Mouse (Mus musculus) heart, embryonic 15.5 days (tissue): Measurements from ENCODE around the gene Ttc21a. TPM values are rescaled to one million over a fixed set of nuclear protein-coding genes. Genes with fewer than 3 reads are reported as not detected.
A peak's percentile ranks its signal among the peaks of the same experiment; 100 is the strongest.

ENCODE experiments used
- ATAC-seq: fragments of 200-750 bp; cut with Nextera tagmentation; replicated peaks from 2 replicates; pipeline ENCODE4 v1.8.0; 2017; ENCODE audit warnings: low read depth, moderate TSS enrichment; ENCODE audit not compliant: insufficient number of reproducible peaks, insufficient read depth, low FRiP score
- H3K27ac ChIP-seq: fragments of 300-500 bp; sonication (generic); 2 replicates; pipeline ENCODE4 v1.5.1; 2015; ENCODE audit warnings: mild to moderate bottlenecking, inconsistent platforms
- H3K27me3 ChIP-seq: fragments of 300-500 bp; sonication (generic); 2 replicates; pipeline ENCODE4 v1.6.1; 2015; ENCODE audit warnings: inconsistent platforms
- H3K36me3 ChIP-seq: fragments of 300-500 bp; sonication (generic); 2 replicates; pipeline ENCODE4 v1.6.1; 2015; ENCODE audit warnings: mild to moderate bottlenecking, inconsistent platforms
- H3K4me1 ChIP-seq: fragments of 300-500 bp; sonication (generic); replicated peaks from 2 replicates; pipeline ENCODE4 v1.6.1; 2015; ENCODE audit warnings: inconsistent platforms
- H3K4me2 ChIP-seq: fragments of 300-500 bp; sonication (generic); 2 replicates; pipeline ENCODE4 v1.6.1; 2015; ENCODE audit warnings: inconsistent platforms, mild to moderate bottlenecking, moderate library complexity
- H3K4me3 ChIP-seq: fragments of 300-500 bp; sonication (generic); 2 replicates; pipeline ENCODE4 v1.5.1; 2015; ENCODE audit warnings: mild to moderate bottlenecking, inconsistent platforms
- H3K9ac ChIP-seq: fragments of 300-500 bp; sonication (generic); 2 replicates; pipeline ENCODE4 v1.6.1; 2015; ENCODE audit warnings: mild to moderate bottlenecking, inconsistent platforms
- H3K9me3 ChIP-seq: fragments of 300-500 bp; sonication (generic); replicated peaks from 2 replicates; pipeline ENCODE4 v1.6.1; 2016; ENCODE audit warnings: inconsistent platforms
- WGBS: fragments of 180-500 bp; shearing (Covaris S2); methylation state at CpG from one replicate; pipeline ENCODE4 v1.1.7; 2015; ENCODE audit warnings: mixed read lengths; 5-methylcytosine and 5-hydroxymethylcytosine counted together
- polyA plus RNA-seq: library from polyadenylated mRNA; unstranded; fragments of >200 nt; fragmentation: Nextera tagmentation; extraction: Ambion mirVana; gene quantifications from 2 replicates; pipeline ENCODE4 v1.2.1, GENCODE M21; 2015

Ttc21a gene
- polyA plus RNA-seq, 1 experiment from 2014 or later, result 0.08 TPM

DNA sequence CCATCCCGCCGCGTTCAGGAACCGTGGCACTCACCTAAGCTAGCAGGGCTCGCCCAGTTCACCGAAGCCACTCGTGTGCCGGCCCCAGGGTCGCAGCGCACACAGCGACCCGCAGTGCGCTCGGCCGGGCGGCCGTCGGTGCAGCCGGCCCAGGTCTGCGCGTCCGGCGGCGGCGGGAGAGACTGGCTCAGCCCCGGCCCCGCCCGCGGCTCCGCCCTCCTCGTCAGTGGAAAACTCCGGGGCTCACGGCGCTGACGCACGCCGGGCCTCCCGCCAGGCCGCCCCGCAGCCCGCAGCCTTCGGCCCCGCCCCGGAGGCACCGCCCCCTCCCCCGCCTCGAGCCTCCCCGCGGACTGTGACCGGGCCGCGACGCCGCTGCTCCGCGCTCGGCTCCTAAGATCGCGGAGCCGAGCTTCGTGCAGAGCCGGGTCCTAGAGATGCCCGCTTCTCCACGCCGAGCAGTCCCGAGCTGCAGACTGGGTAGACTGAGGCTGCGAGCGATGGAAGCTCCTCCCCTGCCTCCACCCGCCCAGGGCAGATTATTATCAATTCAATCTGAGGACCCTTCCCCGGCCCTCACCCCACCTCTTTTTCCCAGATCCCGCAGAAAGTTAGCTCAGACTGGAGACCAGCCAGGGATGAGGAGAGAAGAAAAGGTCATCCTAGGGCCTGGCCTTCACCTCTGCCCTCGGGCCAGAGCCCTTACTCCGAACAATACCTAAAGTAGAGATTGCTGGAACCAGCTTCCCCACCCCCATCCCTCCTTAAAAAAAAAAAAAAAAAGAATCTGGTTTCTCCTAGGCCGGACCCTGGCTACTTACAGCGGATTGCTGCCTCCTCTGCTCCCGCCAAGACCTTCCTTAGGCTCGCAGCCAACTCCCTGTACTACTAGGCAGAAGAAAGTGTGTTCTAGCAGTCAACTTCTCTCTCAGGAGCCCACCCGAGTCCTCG lies 46.5 kb downstream of the Ttc21a start:
- peaks cover 52% of the 10 kb centered on the region for H3K4me1 ChIP-seq
- H3K27me3 ChIP-seq, result no peaks in the 10 kb centered on the region
- H3K9ac ChIP-seq, result peak overlapping the region; percentile 88
- H3K27ac ChIP-seq, result peak overlapping the region; percentile 98
- no peaks in the 10 kb centered on the region for H3K9me3 ChIP-seq
- peak overlapping the region; percentile 96 for H3K4me2 ChIP-seq
- peak overlapping the region; percentile 89 for H3K4me3 ChIP-seq
- H3K36me3 ChIP-seq, result no peaks in the 10 kb centered on the region
- 2% methylated on average over 63 of the region's 79 CpGs for WGBS
- peak; percentile 78 for ATAC-seq

DNA sequence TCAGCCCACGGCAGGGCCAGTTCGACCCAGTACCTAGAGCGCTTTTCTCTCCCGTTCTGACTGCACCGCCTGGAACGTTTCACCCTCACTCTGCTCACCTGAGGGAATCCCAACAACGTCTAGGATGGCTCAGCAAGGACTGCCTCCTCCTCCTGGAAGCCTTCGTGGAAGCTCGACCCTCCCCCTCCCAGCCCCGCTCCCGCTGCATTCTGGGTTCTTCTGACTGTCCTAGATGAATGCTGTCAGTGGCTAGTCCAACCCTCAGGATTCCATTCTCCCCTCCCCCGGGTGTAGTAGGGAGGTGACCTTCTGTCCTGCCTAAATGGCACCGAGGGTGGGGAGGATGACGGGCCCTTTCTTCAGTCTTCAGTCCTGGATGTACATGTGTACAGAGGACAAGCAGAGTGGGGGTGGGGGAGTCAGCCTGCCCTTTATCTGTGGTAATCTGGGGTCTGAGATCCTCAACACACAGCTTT lies 47.2 kb downstream of the Ttc21a start, which contains the start of gene Csrnp1:
Gene Csrnp1 (minus strand): TSS at position 123 of the 476 bp plus-strand sequence.
- Histone ChIP-seq H3K4me1 (peaks cover 45% of the 10 kb centered on the region), H3K27me3 (no peaks in the 10 kb centered on the region), H3K9ac (peak within 1 kb of the TSS; percentile 88), H3K9me3 (no peaks in the 10 kb centered on the region), H3K36me3 (no peaks in the 10 kb centered on the region), H3K27ac (peak within 1 kb of the TSS; percentile 98), H3K4me2 (peak within 1 kb of the TSS; percentile 96), H3K4me3 (peak within 1 kb of the TSS; percentile 89)
- ATAC-seq, result no peak
- WGBS, result 12% methylated on average over 14 of the region's 14 CpGs

DNA sequence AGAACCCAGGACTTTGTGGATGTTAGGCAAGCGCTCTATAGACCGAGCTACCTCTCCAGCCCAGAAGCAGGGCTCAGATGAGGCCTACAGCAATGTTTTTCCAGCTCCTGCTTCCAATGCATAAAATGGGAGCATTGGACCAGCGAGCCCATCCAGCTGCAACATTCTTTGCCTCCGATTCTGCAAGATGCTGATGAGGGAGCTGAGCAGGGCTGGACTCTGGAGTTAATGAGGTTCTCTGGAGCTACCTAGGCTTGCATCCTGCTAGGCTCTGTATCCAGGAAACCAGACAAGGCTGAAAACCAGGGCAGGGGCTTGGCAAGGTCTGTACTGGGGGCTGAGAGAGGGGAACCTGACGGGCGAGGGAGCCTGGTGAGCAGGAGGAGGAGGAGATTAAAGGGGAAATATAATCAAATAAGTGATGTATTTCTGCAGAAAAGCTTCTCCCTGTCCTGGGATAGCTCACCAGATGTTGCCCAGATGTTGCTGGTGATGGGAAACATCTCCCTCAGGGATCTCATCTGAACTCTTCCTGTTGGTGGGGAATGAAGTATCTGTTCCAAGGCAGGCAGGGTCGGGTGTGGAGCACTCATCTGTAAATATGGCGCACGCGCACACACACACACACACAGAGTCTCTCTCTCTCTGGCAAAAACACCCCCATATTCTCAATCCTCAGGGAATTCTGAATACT lies 48.6 kb downstream of the Ttc21a start:
- Histone ChIP-seq H3K27ac (no peak overlapping the region), H3K4me1 (peaks cover 31% of the 10 kb centered on the region), H3K4me2 (no peak overlapping the region), H3K9me3 (no peaks in the 10 kb centered on the region), H3K4me3 (no peak overlapping the region), H3K27me3 (no peaks in the 10 kb centered on the region), H3K9ac (no peak overlapping the region), H3K36me3 (no peaks in the 10 kb centered on the region)
- WGBS, result 81% methylated on average over 10 of the region's 10 CpGs
- no peak for ATAC-seq

DNA sequence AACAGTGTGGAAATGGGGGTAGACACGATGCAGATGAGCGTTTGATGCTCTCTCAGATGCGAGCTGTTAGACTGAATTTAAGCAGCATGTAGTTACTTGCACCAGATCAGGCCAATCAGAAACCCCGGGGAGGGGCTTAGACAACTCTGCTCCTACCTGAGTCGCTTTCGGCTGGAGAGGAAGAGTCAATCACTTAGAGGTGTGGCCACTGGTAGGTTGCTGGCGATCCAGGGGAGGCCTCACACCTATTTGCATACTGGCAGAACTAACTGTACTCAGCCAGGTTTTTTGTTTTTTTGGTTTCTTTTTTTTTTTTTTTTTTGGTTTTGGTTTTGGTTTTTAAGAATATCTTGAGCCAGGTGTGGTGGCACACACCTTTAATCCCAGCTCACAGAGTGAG lies 50.9 kb downstream of the Ttc21a start:
- H3K36me3 ChIP-seq, result no peaks in the 10 kb centered on the region
- H3K27me3 ChIP-seq, result no peaks in the 10 kb centered on the region
- H3K27ac ChIP-seq, result no peak overlapping the region
- H3K9me3 ChIP-seq, result no peaks in the 10 kb centered on the region
- no peak overlapping the region for H3K9ac ChIP-seq
- no peak overlapping the region for H3K4me2 ChIP-seq
- no peak overlapping the region for H3K4me3 ChIP-seq
- 56% methylated on average over 7 of the region's 7 CpGs for WGBS
- ATAC-seq, result no peak
- H3K4me1 ChIP-seq, result peaks cover 10% of the 10 kb centered on the region

DNA sequence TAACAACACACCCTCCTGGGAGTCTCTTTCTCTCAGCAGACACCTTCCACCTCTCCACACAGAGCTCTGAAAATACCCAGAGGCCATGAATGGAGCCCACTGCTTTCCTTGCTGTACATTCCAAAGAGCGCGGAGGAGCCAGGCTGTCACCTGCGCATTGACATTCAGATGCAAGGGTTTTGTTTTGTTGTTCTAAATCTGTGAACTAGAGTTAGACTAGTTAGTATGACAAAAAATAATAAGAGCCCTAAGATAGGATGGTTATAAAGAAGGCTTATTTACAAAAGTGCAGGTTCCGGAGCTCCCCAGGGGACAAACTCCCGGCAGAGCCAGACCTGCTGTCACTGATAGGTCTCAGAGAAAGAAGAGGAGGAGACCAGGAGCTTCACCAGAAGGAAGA lies 53.9 kb downstream of the Ttc21a start:
- no peak overlapping the region for H3K4me3 ChIP-seq
- WGBS, result 27% methylated on average over 5 of the region's 5 CpGs
- no peaks in the 10 kb centered on the region for H3K9me3 ChIP-seq
- H3K4me1 ChIP-seq, result no peaks in the 10 kb centered on the region
- no peaks in the 10 kb centered on the region for H3K27me3 ChIP-seq
- H3K9ac ChIP-seq, result no peak overlapping the region
- no peak overlapping the region for H3K4me2 ChIP-seq
- H3K36me3 ChIP-seq, result no peaks in the 10 kb centered on the region
- H3K27ac ChIP-seq, result no peak overlapping the region
- ATAC-seq, result no peak

DNA sequence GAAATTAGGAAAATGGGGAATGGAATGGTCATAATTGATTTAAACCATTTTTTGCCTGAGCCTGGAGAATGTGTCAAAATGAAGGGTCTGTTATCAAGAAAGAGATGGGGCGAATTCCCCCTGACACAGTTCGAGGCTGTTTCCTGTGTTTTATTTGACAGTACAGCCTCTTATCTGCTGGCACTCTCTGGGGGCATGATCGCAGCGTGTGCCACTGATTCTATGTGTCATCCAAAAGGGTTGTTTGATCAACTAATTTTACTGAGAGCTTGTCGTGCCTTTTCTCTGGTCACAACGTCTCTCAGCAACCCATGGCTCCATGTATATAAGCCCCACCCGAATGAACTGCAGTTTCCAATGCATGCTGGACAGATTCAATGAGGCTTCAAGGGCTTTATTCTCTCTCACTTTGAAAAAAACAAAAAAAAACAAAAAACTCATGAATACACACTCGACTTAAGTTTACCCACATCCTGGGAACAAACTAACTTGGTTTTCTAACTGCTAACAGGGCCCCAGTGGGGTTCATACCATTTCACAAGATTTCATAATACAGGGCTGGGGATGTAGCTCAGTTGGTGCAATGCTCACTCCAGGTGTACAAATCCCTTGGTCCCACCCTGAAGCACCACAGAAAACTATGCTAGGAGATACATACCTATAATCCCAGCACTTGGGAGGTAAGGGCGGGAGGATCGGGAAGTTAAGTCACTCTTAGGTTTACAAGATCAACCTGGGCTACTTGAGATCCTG lies 55.9 kb downstream of the Ttc21a start:
- Histone ChIP-seq H3K4me1 (no peaks in the 10 kb centered on the region), H3K9ac (no peak overlapping the region), H3K27ac (no peak overlapping the region), H3K36me3 (no peaks in the 10 kb centered on the region), H3K4me3 (no peak overlapping the region), H3K4me2 (no peak overlapping the region), H3K9me3 (no peaks in the 10 kb centered on the region), H3K27me3 (no peaks in the 10 kb centered on the region)
- 58% methylated on average over 10 of the region's 10 CpGs for WGBS
- no peak for ATAC-seq

DNA sequence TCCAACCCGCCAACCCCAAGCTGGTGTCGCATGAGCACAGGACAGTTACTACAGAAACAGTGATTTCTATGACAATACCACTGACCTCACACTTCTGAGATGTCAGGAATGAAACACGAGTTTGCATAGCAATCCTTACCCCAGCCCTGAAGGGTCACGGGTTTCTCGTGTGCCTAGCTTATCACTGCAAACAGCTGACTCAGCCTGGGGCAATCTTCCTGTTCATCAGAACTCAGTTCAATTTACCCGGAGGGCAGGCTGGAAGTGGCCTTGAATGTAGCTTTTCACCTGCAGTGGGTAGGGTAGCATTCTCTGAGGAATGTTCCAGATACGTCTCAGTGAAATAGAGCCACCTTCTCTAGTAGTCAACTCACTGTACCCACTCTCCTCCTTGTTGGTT lies 56.8 kb downstream of the Ttc21a start:
- no peaks in the 10 kb centered on the region for H3K4me1 ChIP-seq
- H3K27me3 ChIP-seq, result no peaks in the 10 kb centered on the region
- no peaks in the 10 kb centered on the region for H3K9me3 ChIP-seq
- no peak overlapping the region for H3K27ac ChIP-seq
- no peaks in the 10 kb centered on the region for H3K36me3 ChIP-seq
- no peak for ATAC-seq
- no peak overlapping the region for H3K9ac ChIP-seq
- 51% methylated on average over 7 of the region's 7 CpGs for WGBS
- no peak overlapping the region for H3K4me2 ChIP-seq
- no peak overlapping the region for H3K4me3 ChIP-seq

DNA sequence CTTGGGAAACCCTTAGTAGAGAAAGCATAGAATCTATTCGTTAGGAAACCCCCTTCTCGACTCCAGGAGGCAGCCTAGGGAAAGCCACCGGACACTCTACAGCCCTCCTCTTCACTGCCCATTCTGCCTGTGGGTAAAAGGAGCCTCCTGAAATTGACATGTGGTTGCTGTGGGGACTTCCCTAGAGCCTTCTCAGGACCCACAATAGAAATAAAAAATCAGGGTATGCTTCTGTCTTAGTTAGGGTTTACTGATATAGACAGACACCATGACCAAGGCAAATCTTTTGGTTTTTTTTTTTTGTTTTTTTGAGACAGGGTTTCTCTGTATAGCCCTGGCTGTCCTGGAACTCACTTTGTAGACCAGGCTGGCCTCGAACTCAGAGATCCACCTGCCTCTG lies 58.7 kb downstream of the Ttc21a start:
- H3K9me3 ChIP-seq, result no peaks in the 10 kb centered on the region
- 79% methylated on average over 4 of the region's 4 CpGs for WGBS
- H3K4me1 ChIP-seq, result peaks cover 5% of the 10 kb centered on the region; the same call in 1 of the 2 replicates
- no peak overlapping the region for H3K4me3 ChIP-seq
- H3K36me3 ChIP-seq, result no peaks in the 10 kb centered on the region
- no peak overlapping the region for H3K27ac ChIP-seq
- H3K27me3 ChIP-seq, result no peaks in the 10 kb centered on the region
- no peak for ATAC-seq
- H3K9ac ChIP-seq, result no peak overlapping the region
- H3K4me2 ChIP-seq, result no peak overlapping the region

DNA sequence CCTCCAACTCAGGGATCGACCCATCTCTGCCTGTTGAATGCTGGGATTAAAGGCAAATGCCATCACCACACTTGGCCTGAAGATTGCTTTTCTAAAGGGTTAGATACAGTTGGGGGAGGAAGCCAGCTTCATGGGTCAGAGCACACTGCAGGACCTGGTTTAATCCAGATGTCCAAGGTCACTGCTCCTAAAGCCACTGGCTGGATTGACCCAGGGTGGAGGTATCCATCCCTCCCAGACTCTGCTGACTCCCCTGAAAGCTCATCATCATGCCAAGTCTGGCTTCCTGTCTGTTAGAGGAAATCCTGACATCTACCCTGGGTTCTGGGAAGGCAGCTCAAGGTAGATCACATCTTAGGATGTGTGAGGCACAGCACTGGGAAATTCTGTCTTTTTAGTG lies 61.4 kb downstream of the Ttc21a start:
- no peak overlapping the region for H3K9ac ChIP-seq
- ATAC-seq, result no peak
- H3K27me3 ChIP-seq, result no peaks in the 10 kb centered on the region
- H3K27ac ChIP-seq, result no peak overlapping the region
- 76% methylated on average over 1 of the region's 1 CpGs for WGBS
- H3K9me3 ChIP-seq, result no peaks in the 10 kb centered on the region
- H3K4me2 ChIP-seq, result no peak overlapping the region
- no peak overlapping the region for H3K4me3 ChIP-seq
- no peaks in the 10 kb centered on the region for H3K36me3 ChIP-seq
- H3K4me1 ChIP-seq, result peaks cover 16% of the 10 kb centered on the region

DNA sequence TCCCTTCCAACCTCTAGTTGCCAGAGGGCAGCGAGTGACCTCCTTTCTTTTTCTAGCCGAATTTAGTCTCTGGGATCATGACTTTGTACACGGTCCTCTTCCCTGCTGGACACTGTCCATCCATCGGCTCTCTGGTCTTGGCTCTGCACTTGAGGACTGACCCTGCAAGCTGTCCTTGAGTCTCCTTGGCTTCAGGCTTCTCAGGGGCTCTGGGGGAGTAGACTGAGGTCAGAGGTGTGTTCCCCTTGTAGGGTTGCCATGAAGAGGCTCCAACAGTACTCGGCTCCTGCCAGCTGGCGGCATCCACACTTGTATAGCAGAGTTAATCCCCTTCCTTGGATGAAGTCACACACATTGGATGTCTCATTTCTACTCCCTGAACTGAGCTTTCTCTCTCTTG lies 62.2 kb downstream of the Ttc21a start:
- Histone ChIP-seq H3K27ac (no peak overlapping the region), H3K4me3 (no peak overlapping the region), H3K4me2 (no peak overlapping the region), H3K27me3 (no peaks in the 10 kb centered on the region), H3K9ac (no peak overlapping the region), H3K9me3 (no peaks in the 10 kb centered on the region), H3K36me3 (no peaks in the 10 kb centered on the region), H3K4me1 (peaks cover 16% of the 10 kb centered on the region)
- 60% methylated on average over 6 of the region's 6 CpGs for WGBS
- no peak for ATAC-seq

DNA sequence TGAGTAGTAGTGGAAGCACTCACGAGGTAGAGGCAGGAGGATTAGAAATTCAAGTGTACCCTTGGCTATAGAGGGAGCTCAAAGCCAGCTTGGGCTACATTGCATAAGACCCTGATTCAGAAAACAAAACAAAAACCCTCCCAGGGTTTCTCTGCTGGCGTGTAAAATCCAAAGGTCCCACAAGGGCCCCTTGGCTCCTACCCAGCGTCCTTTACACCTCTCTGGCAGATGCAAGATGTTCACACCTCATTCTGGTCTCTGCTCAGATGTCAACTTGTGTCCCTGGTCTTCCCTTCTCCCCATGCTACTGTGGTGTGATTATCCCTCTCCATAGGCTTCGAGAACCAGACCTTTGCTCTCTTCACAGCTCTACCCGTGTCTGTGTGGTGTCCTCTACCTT lies 63.4 kb downstream of the Ttc21a start:
- H3K4me2 ChIP-seq, result no peak overlapping the region
- no peak overlapping the region for H3K4me3 ChIP-seq
- H3K36me3 ChIP-seq, result no peaks in the 10 kb centered on the region
- peaks cover 16% of the 10 kb centered on the region for H3K4me1 ChIP-seq
- no peak for ATAC-seq
- H3K27me3 ChIP-seq, result no peaks in the 10 kb centered on the region
- no peak overlapping the region for H3K27ac ChIP-seq
- no peak overlapping the region for H3K9ac ChIP-seq
- H3K9me3 ChIP-seq, result no peaks in the 10 kb centered on the region
- 64% methylated on average over 5 of the region's 5 CpGs for WGBS
